Mouse (Mus musculus) testis, adult 2 months (tissue): ENCODE results near the gene Scn5a. TPM values are rescaled to one million over a fixed set of nuclear protein-coding genes. Genes with fewer than 3 reads are reported as not detected.

Source experiments
- H3K27ac ChIP-seq: fragments of 200-500 bp; 2 replicates; pipeline ENCODE4 v1.5.1; 2012; ENCODE audit warnings: low read depth, low read length; ENCODE audit not compliant: control insufficient read depth, insufficient read depth
- H3K27me3 ChIP-seq: fragments of 200-500 bp; 2 replicates; pipeline ENCODE4 v1.6.1; 2012; ENCODE audit warnings: mild to moderate bottlenecking, low read length, moderate library complexity; ENCODE audit not compliant: control insufficient read depth, insufficient read depth
- H3K36me3 ChIP-seq: fragments of 200-500 bp; 2 replicates; pipeline ENCODE4 v1.6.1; 2012; ENCODE audit warnings: mild to moderate bottlenecking, low read length; ENCODE audit not compliant: control insufficient read depth, insufficient read depth
- H3K4me1 ChIP-seq: fragments of 200-500 bp; 2 replicates; pipeline ENCODE4 v1.6.1; 2012; ENCODE audit warnings: low read length; ENCODE audit not compliant: control insufficient read depth, insufficient read depth
- H3K4me3 ChIP-seq: fragments of 200-500 bp; 2 replicates; pipeline ENCODE4 v1.5.1; 2012; ENCODE audit warnings: low read depth, mild to moderate bottlenecking, low read length, moderate library complexity, mixed read lengths; ENCODE audit not compliant: control insufficient read depth
- CTCF ChIP-seq: fragments of 200-500 bp; IDR thresholded peaks from 2 replicates; pipeline ENCODE4 v1.5.1; 2012; ENCODE audit warnings: low read depth, mild to moderate bottlenecking, inconsistent platforms, low read length, moderate library complexity; ENCODE audit not compliant: control insufficient read depth, insufficient read depth, insufficient replicate concordance
- POLR2A ChIP-seq: fragments of 200-500 bp; IDR thresholded peaks from 2 replicates; pipeline ENCODE4 v1.6.1; 2012; ENCODE audit warnings: low read depth, mild to moderate bottlenecking, inconsistent platforms, low read length, moderate library complexity; ENCODE audit not compliant: control insufficient read depth
- polyA plus RNA-seq: library from polyadenylated mRNA; depleted of rRNA; stranded (reverse); fragments of >200 nt; gene quantifications from 2 replicates; pipeline ENCODE4 v1.2.3, GENCODE M21; 2012

The Scn5a gene
- polyA plus RNA-seq, 1 experiment = 0.79 TPM

- TF ChIP-seq CTCF = no peak
- TF ChIP-seq POLR2A = no peak
- H3K36me3 ChIP-seq = no peaks in the 10 kb centered on the region
- H3K4me3 ChIP-seq = no peak overlapping the region
Measured at GRCm38 (mm10) chr9:119484868-119485267, 93.9 kb downstream of the Scn5a start.

GRCm38 (mm10) chr9:119484420-119484819, 94.4 kb downstream of the Scn5a start:
- H3K27me3 ChIP-seq = no peaks in the 10 kb centered on the region
- H3K4me1 ChIP-seq = no peaks in the 10 kb centered on the region
- H3K4me3 ChIP-seq = no peak overlapping the region
- no peak for TF ChIP-seq POLR2A
- TF ChIP-seq CTCF = no peak
- H3K36me3 ChIP-seq = no peaks in the 10 kb centered on the region
- H3K27ac ChIP-seq = no peak overlapping the region

More at GRCm38 (mm10) chr9:119484868-119485267, 93.9 kb downstream of the Scn5a start:
- no peaks in the 10 kb centered on the region for H3K27me3 ChIP-seq
- no peak overlapping the region for H3K27ac ChIP-seq
- H3K4me1 ChIP-seq = no peaks in the 10 kb centered on the region

- Histone ChIP-seq H3K4me3 (no peak overlapping the region), H3K27me3 (no peaks in the 10 kb centered on the region), H3K4me1 (no peaks in the 10 kb centered on the region), H3K36me3 (no peaks in the 10 kb centered on the region), H3K27ac (no peak overlapping the region)
- TF ChIP-seq CTCF (no peak), POLR2A (no peak)
Measured at GRCm38 (mm10) chr9:119483554-119484353, 95.1 kb downstream of the Scn5a start.

GRCm38 (mm10) chr9:119481612-119482011, 97.2 kb downstream of the Scn5a start:
- Histone ChIP-seq H3K4me3 (no peak overlapping the region), H3K27me3 (no peaks in the 10 kb centered on the region), H3K27ac (no peak overlapping the region), H3K36me3 (no peaks in the 10 kb centered on the region), H3K4me1 (no peaks in the 10 kb centered on the region; the same call in 1 of the 2 replicates)
- no peak for TF ChIP-seq POLR2A
- no peak for TF ChIP-seq CTCF

- no peaks in the 10 kb centered on the region for H3K27me3 ChIP-seq
- H3K27ac ChIP-seq = no peak overlapping the region
- no peak overlapping the region for H3K4me3 ChIP-seq
- no peak for TF ChIP-seq POLR2A
- no peak for TF ChIP-seq CTCF
- no peaks in the 10 kb centered on the region for H3K36me3 ChIP-seq
- no peaks in the 10 kb centered on the region; the same call in 1 of the 2 replicates for H3K4me1 ChIP-seq
Measured at GRCm38 (mm10) chr9:119479297-119479696, 99.5 kb downstream of the Scn5a start.

GRCm38 (mm10) chr9:119478345-119478744, 100.5 kb downstream of the Scn5a start:
- Histone ChIP-seq H3K27me3 (no peaks in the 10 kb centered on the region), H3K4me3 (no peak overlapping the region), H3K27ac (no peak overlapping the region), H3K36me3 (no peaks in the 10 kb centered on the region), H3K4me1 (no peaks in the 10 kb centered on the region; the same call in 1 of the 2 replicates)
- TF ChIP-seq CTCF (no peak), POLR2A (no peak)

- TF ChIP-seq POLR2A = no peak
- TF ChIP-seq CTCF = no peak
- Histone ChIP-seq H3K27ac (no peak overlapping the region), H3K27me3 (no peaks in the 10 kb centered on the region), H3K4me3 (no peak overlapping the region), H3K36me3 (no peaks in the 10 kb centered on the region), H3K4me1 (no peaks in the 10 kb centered on the region; the same call in 1 of the 2 replicates)
Measured at GRCm38 (mm10) chr9:119477754-119478153, 101.1 kb downstream of the Scn5a start.
